Mouse (Mus musculus) cortical plate, adult 2 months (tissue): ENCODE measurements at regions not wholly inside any gene's neighbourhood (a gene's known extent, or its start where the extent isn't known, plus 50 kb on each side); places are given as distances from the start of the nearest gene placed in this dataset.

ENCODE experiments used
- CTCF ChIP-seq: fragments of 200-500 bp; IDR thresholded peaks from 2 replicates; pipeline ENCODE4 v1.5.1; 2011; ENCODE audit warnings: mild to moderate bottlenecking, control low read depth, low read length; ENCODE audit not compliant: insufficient read depth; ENCODE audit errors: extremely low read depth
- POLR2A ChIP-seq: fragments of 200-500 bp; IDR thresholded peaks from 2 replicates; pipeline ENCODE4 v1.6.1; 2011; ENCODE audit warnings: mild to moderate bottlenecking, low read length, control low read depth; ENCODE audit not compliant: insufficient read depth; ENCODE audit errors: extremely low read depth

DNA sequence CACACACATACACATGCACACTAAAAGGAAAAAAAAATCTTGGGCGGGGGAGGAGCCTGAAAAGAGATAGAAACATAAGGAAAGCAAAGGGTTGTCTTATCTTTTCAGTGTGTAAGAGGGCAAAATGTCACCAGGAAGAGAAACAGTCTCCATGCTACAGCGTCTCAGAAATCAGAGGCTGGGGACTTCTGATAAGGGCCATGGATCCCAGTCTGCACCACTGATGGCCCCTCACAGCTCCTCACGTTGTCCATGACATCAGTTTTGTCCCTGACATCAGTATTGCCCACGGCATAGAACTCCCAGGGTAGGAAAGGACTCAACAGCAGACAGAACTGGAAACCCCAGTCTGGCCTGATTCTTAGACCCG is 135.0 kb downstream of the 2410131K14Rik start:
- TF ChIP-seq CTCF (no peak), POLR2A (no peak)
